Mouse (Mus musculus) urinary bladder, postnatal 14 days (tissue): ENCODE results near the gene Cdh16.
"Not testable (repeated sequence)": the region's sequence is repeated elsewhere in the genome, so short reads cannot be mapped to it uniquely, and the experiment has no call there.

Experiments
- DNase-seq: peaks from one replicate; pipeline ENCODE4 v3.0.0; 2021; ENCODE audit warnings: low spot score

Cdh16 gene

DNA sequence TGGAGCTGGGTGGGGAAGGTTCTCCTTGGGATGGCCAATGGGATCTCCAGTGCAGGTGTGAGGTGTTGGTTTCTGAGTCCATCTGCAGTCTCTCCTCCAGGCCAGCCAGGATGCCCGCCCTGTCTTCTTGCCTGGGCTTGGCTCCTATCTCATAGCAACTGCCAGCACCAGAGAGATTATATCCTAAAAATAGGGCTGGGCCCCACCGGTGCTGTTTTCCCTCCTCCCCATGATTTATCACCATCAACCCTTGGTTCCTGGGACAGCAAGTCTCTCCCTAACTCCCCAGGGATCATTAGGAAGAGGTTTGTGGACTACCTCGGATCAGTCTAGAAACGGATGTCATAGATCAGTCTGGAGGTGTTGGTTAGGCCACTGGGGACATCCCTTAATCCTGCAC, 11.1 kb downstream of the Cdh16 start:
- DNase-seq = no peak

DNA sequence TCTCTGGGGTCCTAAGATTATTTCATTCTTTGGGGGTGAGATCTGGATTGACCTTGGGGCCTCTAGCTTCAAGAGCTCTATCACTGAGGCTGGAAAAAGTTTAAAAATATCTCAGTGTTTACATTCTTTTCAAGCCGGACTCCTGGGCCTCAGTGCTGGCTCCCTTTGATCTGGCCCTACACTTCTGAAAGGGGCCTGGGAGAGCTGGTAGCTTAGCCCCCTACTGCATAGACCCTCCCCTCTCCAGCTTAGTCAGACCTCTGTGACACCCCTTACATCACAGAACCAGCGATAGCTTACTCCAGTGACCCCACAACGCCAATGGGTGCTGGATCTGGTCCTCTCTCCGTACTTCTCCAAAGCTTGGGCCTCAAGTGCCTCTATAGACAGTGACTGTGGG, 12.6 kb downstream of the Cdh16 start:
- DNase-seq = no peak

DNA sequence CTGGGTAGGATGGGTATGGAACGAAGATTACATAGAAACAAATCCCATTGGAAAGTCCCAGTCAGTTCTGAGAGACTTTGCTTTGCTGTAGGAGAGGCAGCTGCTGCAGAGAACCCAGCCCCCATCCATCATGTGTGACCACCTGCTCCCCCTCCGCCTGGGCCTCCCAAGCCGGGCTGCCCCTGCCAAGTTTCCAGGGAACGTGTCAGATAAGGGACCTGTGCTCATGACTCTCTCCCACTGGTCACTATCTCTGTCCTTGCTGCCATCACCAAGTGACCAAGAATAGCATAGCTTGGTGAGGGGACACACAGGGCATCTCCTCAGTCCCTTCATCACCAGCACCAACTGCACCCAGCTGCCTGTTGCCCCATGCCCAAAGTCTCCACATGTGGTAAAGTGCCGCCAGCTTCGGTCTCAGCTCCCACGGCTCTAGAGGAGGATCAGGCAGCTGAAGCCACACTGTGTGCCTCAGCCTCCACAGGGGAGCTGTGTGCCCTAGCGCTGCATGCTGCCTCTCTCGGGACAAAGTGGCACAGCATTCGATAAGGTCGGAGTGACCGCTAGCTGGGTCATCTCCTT, 13.9 kb downstream of the Cdh16 start:
- DNase-seq = no peak

DNA sequence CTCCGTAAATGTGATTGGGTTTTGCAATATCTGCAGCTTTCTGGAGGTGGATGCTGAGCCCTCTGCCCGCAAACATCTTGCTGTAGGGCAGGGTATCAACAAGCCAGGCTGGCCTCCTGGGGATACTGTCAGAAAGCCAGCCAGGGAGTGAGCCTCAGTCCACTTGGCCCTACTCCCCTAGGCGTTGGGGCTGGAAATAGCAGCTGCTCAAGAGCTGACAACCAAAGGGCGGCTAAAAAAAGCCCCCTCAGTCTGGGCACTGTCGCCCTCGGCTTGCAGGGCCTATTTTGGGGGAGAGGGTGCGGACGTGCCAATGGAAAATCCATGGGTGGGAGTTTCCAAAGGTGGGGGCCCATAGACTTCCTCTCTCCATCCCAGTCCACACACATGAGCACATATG, 15.0 kb downstream of the Cdh16 start:
- no peak for DNase-seq

DNA sequence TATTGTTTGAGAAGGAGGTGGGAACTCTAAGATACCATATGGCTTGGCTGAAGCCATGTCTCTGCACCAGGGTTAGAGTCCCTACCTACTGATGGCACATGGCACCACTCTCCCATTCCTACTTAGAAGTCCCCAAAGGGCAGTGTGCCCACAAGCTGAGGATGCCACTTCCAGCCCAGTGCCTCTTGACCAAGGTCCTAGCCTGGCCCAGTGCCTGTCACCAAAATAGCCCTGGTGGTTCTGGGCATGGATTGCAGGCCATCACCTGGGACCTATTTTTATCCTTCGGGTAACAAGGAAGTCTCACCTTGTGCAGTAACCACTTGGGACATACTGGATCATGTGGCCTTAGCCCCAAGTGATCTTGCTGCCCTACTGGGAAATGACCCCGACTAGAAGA, 16.3 kb downstream of the Cdh16 start:
- DNase-seq = no peak

DNA sequence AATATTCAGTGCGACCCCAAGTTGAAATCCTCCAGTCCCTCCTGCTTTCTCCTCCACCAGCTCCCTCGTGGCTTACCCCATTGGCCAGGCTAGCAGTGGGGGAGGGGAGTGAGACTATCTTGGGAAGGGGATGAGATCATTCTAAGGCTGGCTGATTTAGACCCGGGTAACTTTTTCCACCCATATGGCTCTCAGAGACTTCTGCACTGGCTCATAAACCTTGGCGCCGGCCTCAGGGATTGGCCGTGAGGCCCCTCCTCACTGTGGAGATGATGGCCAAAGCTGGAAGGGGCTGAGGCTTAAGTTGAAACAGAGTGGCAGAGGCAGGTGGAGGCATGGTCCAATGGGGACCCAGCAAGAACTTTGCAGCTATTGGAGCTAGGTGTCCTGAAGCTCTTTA, 17.9 kb downstream of the Cdh16 start:
- DNase-seq = no peak

DNA sequence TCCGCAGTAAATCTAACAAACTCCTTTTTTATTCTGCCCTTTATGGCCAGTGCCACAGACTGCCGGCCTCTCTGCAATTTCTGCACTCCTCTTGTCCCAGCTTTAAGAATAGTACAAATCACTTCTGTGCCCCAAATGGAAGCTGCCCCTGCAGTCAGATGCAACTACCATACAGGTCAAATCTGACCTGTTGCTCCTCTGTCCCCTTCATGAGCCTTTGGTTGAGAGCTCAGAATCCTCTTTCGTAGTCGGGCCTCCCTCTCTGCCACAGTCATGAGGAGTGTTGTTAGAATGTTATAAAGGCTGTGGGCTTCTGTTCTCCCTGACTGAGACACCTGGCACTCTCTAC, 21.0 kb downstream of the Cdh16 start:
- DNase-seq = no peak

DNA sequence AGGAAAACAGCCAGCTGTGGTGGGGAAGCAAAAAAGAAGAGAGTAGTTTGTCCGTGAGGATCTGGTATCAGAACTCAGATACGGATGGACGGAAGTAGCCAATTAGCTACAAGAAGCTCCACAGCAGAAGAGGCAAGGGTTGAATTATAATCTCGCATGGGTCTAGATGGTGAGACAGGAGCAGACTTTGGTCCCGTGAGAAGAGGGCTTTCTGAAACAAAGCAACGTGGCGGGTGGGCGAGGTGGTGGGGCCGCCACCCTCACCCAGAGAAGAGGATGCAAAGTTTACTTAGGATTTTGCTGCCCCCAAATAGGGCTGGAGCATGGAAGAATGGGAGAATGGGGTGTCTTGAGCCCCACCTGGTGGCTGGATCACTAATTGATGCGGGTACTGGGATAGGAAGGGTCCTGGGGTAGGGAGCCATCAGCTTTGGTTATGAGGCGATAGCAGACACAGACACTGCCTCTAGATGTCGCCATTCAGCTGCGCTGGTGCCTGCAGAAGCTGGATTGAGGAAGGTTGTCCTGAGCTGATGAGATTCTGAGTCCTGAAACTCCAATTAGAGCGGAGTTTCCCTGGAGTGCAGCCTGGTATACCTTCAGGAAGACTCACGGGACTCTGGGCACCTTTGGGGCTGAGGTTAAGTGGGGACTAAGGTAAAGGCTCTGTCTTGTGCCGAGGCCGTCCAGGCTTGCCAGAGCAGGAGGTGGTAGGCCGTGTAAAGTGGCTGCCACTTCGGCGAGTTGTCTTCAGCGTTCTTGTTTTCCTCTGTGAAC, 21.5 kb downstream of the Cdh16 start:
- DNase-seq = peak; percentile 87

DNA sequence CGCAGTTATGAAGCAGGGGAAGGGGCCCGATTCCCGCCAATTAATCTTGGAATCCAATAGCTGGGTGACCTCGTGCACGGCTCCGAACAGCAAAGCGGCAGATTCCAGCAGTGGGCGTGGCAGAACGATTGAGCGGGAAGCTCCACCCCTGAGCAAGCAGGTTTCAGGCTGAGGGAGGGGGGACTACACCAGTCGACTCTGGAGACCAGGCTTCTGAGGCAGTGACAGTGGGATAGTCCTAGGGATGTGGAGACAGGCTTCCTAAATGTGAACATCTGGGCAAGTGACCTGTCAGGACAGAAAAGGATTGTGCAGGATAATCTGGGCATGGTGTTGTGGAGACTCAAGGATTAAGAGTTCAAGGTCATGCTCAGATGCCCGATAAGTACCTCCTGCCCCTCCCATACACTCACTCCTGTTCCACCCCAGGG, 22.2 kb downstream of the Cdh16 start:
- no peak for DNase-seq

DNA sequence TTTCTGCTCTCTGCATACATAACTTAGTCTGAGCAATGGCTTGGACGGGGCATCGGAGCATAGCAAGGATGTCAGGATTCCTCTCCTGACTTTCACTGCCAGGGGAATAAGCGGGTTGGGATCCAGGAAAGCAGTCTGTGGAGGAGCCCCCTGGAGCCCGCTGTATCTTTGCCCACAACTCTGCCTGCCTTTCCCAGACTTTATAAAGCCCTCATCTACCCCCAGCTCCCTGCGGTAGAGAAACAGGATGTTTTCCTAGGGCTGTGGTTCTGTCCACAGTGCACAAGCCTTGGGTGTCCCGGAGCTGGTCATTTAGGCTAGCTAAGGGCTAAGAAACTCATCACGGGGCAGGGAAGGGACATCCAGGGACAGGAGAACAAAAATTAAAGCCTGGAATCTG, 22.8 kb downstream of the Cdh16 start:
- DNase-seq = no peak

DNA sequence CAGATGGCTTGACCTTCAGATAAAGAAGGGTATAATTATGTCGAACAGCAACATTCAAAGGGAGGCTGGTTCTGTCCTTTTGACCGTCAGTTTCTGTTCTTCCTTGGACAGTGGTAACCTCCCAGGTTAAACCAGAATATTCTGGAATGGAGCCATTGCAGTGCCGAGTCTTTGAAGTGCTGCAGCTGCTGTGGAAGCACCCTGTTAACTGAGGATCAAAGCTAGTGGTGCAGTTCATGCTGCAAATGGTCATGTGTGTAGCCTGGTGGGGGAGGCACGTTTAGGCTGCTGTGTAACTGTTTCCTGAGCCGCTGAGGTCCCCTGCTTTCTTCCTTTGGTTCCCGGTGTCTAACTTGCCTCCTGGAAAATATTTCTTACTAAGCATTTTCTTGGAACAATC, 25.7 kb downstream of the Cdh16 start:
- no peak for DNase-seq

DNA sequence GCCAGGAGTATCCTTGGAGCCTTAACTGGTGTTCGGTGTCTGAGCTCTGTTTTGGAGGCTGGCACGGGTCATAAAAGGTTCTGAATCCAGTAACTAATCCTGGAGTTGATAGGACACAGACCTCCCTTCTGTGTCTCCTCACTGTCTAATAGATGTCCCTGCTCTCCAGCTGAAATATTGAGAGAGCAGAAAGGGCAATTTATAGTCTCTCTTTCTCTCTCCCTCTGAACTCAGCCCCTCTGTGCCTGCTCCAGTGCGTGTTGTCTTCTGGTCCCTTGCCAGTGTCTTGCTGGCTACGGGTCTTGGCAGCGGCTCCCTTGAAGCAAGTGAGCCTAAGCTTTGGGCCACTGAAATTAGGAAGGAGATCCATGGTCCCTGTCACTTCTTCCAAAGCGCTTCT, 26.5 kb downstream of the Cdh16 start:
- DNase-seq = peak; percentile 21

DNA sequence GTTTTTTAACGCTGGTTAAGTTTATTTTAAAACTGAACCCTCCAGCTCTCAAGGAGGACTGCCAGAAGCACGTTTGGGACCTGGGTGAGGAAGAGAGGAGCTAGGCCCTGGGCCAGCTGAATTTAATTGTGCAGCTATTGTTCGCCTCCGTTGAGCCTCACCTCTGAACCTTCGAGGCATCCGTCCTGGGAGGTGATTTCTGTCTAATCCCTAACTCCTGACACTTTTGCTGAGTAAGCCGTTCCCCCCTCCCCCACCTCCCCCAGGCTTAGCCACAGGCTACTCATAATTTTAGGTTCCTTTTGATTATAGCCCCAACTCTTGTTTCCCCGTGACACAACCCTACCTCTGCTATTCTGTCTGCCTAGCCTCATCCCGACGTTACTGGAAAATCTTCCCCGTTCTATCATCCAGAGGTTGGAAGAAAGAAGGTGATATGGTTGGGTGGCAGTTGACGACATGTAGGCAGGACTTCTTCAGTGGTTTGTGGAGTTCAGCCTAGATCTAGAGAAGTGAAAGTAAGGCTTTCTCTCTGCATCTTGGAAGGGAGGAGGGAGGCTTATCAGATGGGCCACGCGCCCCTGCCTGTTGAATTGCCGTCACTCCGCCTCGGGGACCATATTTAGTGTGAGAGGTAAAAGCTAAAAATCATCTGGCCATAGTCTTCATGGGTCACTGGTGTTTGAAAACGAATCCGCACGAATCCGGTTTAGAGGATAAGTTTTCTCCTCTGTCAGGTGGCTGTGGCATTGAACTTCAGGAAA, 28.2 kb downstream of the Cdh16 start:
- DNase-seq = peak; percentile 61

DNA sequence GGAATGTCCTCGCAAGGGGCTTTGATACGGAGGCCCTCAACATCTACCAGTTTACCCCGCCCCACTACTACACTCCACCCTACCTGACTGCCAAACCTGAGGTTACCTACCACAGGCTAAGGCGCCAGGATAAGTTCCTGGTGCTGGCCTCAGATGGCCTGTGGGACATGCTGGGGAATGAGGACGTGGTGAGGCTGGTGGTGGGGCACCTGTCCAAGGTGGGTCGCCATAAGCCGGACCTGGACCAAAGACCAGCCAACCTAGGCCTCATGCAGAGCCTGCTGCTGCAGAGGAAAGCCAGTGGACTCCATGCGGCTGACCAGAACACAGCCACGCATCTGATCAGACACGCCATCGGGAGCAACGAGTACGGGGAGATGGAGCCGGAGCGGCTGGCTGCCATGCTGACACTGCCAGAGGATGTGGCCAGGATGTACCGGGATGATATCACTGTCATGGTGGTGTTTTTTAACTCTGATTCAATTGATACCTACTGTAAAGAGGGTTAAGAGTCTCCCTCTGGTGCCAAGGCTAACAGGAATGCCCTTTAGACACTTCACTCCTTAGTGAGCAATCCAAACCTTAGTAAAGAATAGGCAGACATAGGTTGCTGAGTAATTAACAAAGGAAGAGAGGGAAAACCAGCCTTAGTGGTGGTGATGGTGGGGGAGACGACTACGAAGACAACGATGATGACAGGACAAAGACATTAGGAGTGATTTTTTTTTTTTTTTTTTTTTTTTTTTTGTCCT, 29.4 kb downstream of the Cdh16 start:
- DNase-seq = no peak

DNA sequence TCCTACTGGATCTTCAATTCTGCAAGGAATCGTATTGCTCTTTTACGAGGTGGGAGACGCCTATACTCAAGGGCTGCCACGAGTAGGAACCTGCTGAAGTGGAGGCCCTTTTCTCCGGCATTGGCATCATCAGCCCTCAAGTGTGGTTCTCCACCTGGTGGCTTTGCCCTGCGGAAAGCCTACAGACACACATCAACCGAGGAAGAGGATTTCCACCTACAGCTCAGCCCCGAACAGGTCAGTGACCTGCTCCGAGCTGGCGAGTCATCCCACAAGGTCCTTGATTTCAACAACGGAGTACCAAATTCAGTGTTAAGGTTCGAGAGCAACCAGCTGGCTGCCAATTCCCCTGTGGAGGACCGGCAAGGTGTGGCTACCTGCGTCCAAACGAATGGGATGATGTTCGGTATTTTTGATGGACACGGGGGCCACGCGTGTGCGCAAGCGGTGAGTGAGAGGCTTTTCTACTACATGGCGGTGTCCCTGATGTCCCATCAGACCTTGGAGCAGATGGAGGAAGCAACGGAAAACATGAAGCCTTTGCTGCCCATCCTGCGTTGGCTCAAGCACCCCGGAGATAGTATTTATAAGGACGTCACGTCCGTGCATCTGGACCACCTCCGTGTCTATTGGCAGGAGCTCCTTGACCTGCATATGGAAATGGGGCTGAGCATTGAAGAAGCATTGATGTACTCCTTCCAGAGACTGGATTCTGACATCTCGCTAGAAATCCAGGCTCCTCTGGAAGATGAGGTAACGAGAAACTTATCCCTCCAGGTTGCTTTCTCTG, 30.5 kb downstream of the Cdh16 start:
- DNase-seq = no peak

DNA sequence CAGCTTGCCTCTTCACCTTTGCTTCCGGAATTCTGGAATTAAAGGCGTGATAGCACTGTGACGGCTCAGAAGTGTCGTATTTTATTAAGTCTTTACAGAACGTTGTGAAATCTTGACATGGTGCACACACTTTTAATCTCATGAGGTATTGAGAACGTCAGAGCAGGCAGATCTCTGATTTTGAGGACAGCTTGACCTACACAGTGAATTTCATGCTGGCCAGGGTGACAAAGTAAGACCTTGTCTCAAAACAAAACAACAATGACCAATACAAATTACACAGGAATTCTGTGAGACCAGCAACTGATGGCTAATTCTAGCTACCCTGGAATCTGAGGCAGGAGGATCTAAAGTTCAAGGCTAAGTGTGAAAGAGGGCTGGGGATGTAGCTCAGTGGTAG, 31.6 kb downstream of the Cdh16 start:
- no peak for DNase-seq

DNA sequence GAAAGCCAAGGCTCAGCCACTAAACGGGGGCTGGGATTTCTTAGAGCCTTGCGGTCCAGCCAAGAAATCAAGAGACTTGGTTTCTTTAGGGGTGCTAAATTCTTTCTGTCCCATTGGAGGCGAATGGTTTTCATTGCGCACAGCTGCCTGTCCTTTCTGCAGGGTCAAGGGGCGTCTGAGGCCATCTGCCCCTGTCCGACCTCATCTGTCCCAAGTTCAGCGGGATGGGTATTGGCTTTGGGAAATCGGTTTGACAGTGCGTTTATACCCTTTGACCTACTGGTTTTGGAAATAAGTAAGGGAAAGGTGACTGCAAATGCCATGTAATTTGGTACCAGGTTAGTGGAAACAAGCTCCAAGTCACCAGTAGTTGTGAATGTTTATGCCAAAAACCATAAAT, 32.3 kb downstream of the Cdh16 start:
- no peak for DNase-seq

DNA sequence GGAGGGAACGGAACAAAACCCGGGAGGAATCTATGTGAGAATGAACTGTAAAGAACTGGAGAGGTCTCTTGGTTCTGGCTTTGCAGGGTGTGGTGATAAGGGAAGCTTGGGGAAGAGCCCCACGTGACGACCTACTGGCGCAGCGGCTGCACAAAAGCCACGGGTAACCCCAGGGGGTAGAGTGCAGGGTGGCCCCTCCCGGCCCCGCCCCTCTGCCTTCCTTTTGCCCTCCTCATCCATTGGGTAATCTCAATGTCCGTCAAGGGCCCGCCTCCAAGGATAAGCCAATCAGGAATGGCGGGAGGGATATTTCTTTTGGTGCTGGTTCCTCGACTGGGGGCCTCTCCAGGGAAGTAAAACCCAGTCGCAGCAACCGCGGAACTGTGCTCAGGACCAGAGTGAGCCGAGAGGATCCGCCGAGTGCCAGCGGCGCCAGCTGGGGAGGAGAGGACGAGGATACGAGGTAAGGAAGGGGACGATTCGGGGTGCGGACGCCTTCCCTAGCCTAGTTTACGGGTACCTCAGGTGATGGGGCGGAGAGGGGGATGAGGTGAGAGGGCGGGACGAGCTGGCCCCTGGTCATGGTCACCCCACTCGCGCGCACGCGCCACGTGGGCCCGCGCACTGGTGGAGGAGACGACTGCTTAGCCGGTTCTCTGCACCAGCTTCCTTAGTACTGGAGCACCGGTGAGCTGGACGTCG, 32.9 kb downstream of the Cdh16 start, which contains the start of gene Pdp2:
TSS of gene Pdp2 (plus strand) at position 319 of the 702 bp plus-strand sequence.
- peak; percentile 91 for DNase-seq

DNA sequence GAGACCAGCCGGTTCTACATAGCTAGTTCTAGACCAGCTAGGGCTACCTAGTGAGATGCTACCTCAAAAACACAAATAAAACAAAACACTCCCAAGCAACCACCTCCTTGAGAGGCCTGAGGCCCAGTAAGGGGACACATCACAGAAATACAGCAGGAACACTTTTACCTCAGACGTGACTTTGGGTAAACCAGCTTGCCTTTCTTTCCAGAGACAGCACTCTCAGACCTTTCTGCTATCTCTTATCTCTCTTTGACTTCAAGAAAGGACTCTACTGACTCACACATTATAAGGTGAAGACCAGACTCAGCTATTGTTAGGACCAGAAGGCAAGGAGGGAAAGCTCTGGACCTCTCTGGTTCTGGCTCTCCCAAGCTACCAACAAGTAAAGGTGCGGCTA, 33.9 kb downstream of the Cdh16 start:
- DNase-seq = no peak

DNA sequence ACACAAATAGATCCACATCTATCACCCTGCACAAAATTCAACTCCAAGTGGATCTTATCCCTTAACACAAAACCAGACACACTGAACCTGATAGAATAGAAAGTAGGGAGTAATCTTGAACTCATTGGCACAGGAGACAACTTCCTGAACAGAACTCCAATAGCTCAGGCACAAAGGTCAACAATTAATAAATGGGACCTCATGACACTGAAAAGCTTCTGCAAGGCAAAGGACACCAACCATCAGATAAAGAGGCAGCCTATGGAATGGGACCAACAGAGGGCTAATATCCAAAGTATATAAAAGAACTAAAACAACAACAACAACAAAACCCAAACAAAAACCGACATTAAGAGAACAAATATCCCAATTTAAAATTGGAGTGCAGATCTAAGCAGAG, 39.7 kb downstream of the Cdh16 start:
- no peak for DNase-seq

DNA sequence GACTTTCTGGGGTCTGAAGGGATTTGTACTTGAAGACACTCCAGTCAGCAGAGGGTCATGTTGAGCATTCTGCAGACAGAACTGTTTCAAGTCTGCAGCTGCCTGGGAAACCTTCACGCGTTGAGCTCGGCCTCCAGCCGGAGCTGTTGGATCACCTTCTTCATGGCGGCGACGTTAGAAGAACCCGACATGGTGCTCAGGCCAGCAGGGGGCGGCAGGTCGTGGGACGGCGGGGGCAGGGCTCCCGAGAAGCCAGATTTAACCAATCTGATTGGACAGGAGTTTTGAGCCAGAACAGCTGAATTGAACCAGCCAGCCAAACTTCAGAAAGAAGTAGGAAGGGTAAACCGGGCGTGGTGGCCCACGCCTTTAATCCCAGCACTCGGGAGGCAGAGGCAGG, 46.6 kb downstream of the Cdh16 start:
- DNase-seq = not testable (repeated sequence)
